Mouse (Mus musculus): Measurements from ENCODE around the gene Fignl1. TPM values are rescaled to one million over a fixed set of nuclear protein-coding genes. Genes with fewer than 3 reads are reported as not detected.

Gene Fignl1
- polyA plus RNA-seq (2014; fragmentation: Illumina TruSeq; extraction: RNeasy Lipid Tissue Mini Kit (QIAGEN cat#74804)): 41.7 TPM

GRCm38 (mm10) chr11:11808820-11809403 lies at the start of gene Fignl1:
Gene Fignl1, minus strand, starts transcription at chr11:11808962.

Other genes starting within 250 kb of the Fignl1 start
- gene 4930512M02Rik, start 181.1 kb downstream of the Fignl1 start, polyA plus RNA-seq (2014; fragmentation: Illumina TruSeq; extraction: RNeasy Lipid Tissue Mini Kit (QIAGEN cat#74804)): not detected
- 4.3 TPM for gene Ikzf1, start 124.0 kb downstream of the Fignl1 start, polyA plus RNA-seq (2014; fragmentation: Illumina TruSeq; extraction: RNeasy Lipid Tissue Mini Kit (QIAGEN cat#74804))
- gene Ddc, start 89.2 kb upstream of the Fignl1 start, polyA plus RNA-seq (2014; fragmentation: Illumina TruSeq; extraction: RNeasy Lipid Tissue Mini Kit (QIAGEN cat#74804)): 7.4 TPM
- gene Grb10, start 229.7 kb upstream of the Fignl1 start, polyA plus RNA-seq (2014; fragmentation: Illumina TruSeq; extraction: RNeasy Lipid Tissue Mini Kit (QIAGEN cat#74804)): 44.2 TPM

Measured in ovary, adult 10 weeks (tissue).